ENCODE assay signal across 8 mouse cellular contexts in genomic region chr2:148654961-148655360, GRCm38 (mm10). TPM values are rescaled to one million over a fixed set of nuclear protein-coding genes. Genes with fewer than 3 reads are reported as not detected.
DNase-seq lines count a peak whose midpoint lies in the region; ATAC-seq lines count a peak whose summit lies in the region.

No protein-coding gene starts in this region.

- DNase-seq in embryonic facial prominence, embryonic 10.5 days (ENCODE audit: low spot score): peak; percentile 47
- DNase-seq in heart, adult 9 months (ENCODE audit: low spot score in 2 of 2): peak; percentile 16 to 64
- DNase-seq in kidney, postnatal 25 days: peak; percentile 55 to 83
- DNase-seq in lung, adult 18-20 months: peak; percentile 57 to 60
- peak; percentile 78 for DNase-seq in thymus, postnatal 4 days

- H3K36me3 ChIP-seq in embryonic facial prominence, embryonic 10.5 days (replicated peaks): no peaks in the 10 kb centered on the region
- no peaks in the 10 kb centered on the region for H3K36me3 ChIP-seq in neural tube, embryonic 14.5 days (ENCODE audit: control insufficient read depth, insufficient read depth, low read length)

- H3K9me3 ChIP-seq in embryonic facial prominence, embryonic 10.5 days: no peaks in the 10 kb centered on the region
- no peaks in the 10 kb centered on the region for H3K9me3 ChIP-seq in neural tube, embryonic 14.5 days (ENCODE audit: control insufficient read depth, low read length)

- no peaks in the 10 kb centered on the region for H3K27me3 ChIP-seq in embryonic facial prominence, embryonic 10.5 days (replicated peaks; ENCODE audit: low read depth, poor library complexity, severe bottlenecking)
- H3K27me3 ChIP-seq in neural tube, embryonic 14.5 days (ENCODE audit: control insufficient read depth, insufficient read depth, low read length): no peaks in the 10 kb centered on the region

- no peak overlapping the region for H3K4me3 ChIP-seq in embryonic facial prominence, embryonic 10.5 days
- H3K4me3 ChIP-seq in neural tube, embryonic 14.5 days (ENCODE audit: low read depth, low read length): no peak overlapping the region

- H3K9ac ChIP-seq in neural tube, embryonic 14.5 days (replicated peaks; ENCODE audit: low read depth, low read length): no peak overlapping the region

- H3K4me2 ChIP-seq in neural tube, embryonic 14.5 days (ENCODE audit: low read depth, low read length): no peak overlapping the region

- no peaks in the 10 kb centered on the region for H3K4me1 ChIP-seq in embryonic facial prominence, embryonic 10.5 days
- H3K4me1 ChIP-seq in neural tube, embryonic 14.5 days (ENCODE audit: control insufficient read depth, insufficient read depth, low read length): peaks cover 6% of the 10 kb centered on the region

- peak; percentile 92 for ATAC-seq in CD4-positive, CD25-positive, alpha-beta regulatory T cell, adult 4 months
- peak; percentile 84 for ATAC-seq in activated CD4-positive, CD25-positive, alpha-beta regulatory T cell, adult 4 months
- peak; percentile 78 for ATAC-seq in neural tube, embryonic 14.5 days (ENCODE audit: low read depth)

- 3% methylated on average over 3 of the region's 3 CpGs for WGBS in embryonic facial prominence, embryonic 10.5 days
- WGBS in neural tube, embryonic 14.5 days: 4% methylated on average over 3 of the region's 3 CpGs

- H3K27ac ChIP-seq in embryonic facial prominence, embryonic 10.5 days (replicated peaks): no peak overlapping the region
- no peak overlapping the region for H3K27ac ChIP-seq in neural tube, embryonic 14.5 days (ENCODE audit: low read depth, low read length)

RNA-seq across cellular contexts. Expression of gene Nxt1, which starts 17.4 kb away (rescaled TPM):
- polyA plus RNA-seq in CD4-positive, CD25-positive, alpha-beta regulatory T cell, adult 4 months (2017; shearing (Covaris generic)): 10 to 100 TPM; 41.1 to 61.1 TPM
- 10 to 100 TPM; 55.2 to 64.6 TPM for polyA plus RNA-seq in activated CD4-positive, CD25-positive, alpha-beta regulatory T cell, adult 4 months (2017; shearing (Covaris generic))
- 142 and 154 TPM in 2 replicates for polyA plus RNA-seq in embryonic facial prominence, embryonic 10.5 days (2016; fragmentation: Nextera tagmentation; extraction: Ambion mirVana)
- 41.1 and 43.3 TPM in 2 replicates for polyA plus RNA-seq in neural tube, embryonic 14.5 days (2014; fragmentation: Nextera tagmentation; extraction: Ambion mirVana)

RNA-seq across cellular contexts. Expression of gene Gzf1, which starts 25.9 kb away (rescaled TPM):
- 10 to 100 TPM; 17.0 to 19.0 TPM for polyA plus RNA-seq in CD4-positive, CD25-positive, alpha-beta regulatory T cell, adult 4 months (2017; shearing (Covaris generic))
- polyA plus RNA-seq in activated CD4-positive, CD25-positive, alpha-beta regulatory T cell, adult 4 months (2017; shearing (Covaris generic)): 10 to 100 TPM; 11.1 to 12.3 TPM
- 25.6 and 28.1 TPM in 2 replicates for polyA plus RNA-seq in embryonic facial prominence, embryonic 10.5 days (2016; fragmentation: Nextera tagmentation; extraction: Ambion mirVana)
- polyA plus RNA-seq in neural tube, embryonic 14.5 days (2014; fragmentation: Nextera tagmentation; extraction: Ambion mirVana): 16.7 and 17.1 TPM in 2 replicates
